Mouse (Mus musculus): ENCODE data around the gene Chd1l.

DNA sequence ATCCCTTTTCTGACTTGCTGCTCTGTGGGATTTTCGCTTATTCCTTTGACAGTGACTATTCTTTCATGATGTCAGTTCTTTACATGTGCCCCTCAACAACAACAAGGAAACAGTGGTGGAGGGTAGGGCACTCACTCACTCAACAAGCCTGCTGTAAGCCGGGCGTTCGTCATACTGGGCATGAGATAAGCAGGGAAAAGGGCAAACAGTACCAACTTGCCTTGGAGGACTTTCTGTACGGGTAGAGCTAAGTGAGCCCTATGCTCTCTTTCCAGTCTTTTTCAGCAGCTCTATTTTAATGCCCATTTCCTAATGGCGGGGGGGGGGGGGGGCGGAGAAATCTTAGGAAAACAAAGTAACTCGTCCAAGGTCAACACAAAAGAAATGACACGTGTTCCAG lies 32.0 kb upstream of the Chd1l start:
- no peak for TF ChIP-seq CTCF (IDR thresholded peaks at IDR 0.05; ENCODE audit: borderline replicate concordance, insufficient read depth, low read length)
- no peak for TF ChIP-seq POLR2A (IDR thresholded peaks at IDR 0.05; ENCODE audit: low read depth, low read length)
